Mouse (Mus musculus) liver, embryonic 14.5 days (tissue): ENCODE measurements around the gene Ss18l1. TPM values are rescaled to one million over a fixed set of nuclear protein-coding genes. Genes with fewer than 3 reads are reported as not detected.
A peak's percentile ranks its signal among the peaks of the same experiment; 100 is the strongest.

Experiments
- ATAC-seq: fragments of 200-750 bp; cut with Nextera tagmentation; 2 replicates; pipeline ENCODE4 v1.8.0; 2017; ENCODE audit warnings: moderate number of reproducible peaks, mild to moderate bottlenecking, moderate library complexity; ENCODE audit not compliant: insufficient read depth
- DNase-seq, 3 experiments: peaks; one replicate each; pipeline ENCODE4 v3.0.0-alpha.2; 2012 to 2013; ENCODE audit warnings: low read depth in 3 of 3, low spot score in 3 of 3
- H3K27ac ChIP-seq: fragments of 300-500 bp; sonication (generic); 2 replicates; pipeline ENCODE4 v1.5.1; 2014; ENCODE audit warnings: moderate library complexity, mild to moderate bottlenecking, control low read depth, inconsistent platforms
- H3K27me3 ChIP-seq: fragments of 300-500 bp; sonication (generic); 2 replicates; pipeline ENCODE4 v1.6.1; 2014; ENCODE audit warnings: mild to moderate bottlenecking, low read length, moderate library complexity; ENCODE audit not compliant: control insufficient read depth, insufficient read depth
- H3K36me3 ChIP-seq: fragments of 300-500 bp; sonication (generic); replicated peaks from 2 replicates; pipeline ENCODE4 v1.6.1; 2014; ENCODE audit warnings: low read depth; ENCODE audit not compliant: control insufficient read depth, insufficient read depth
- H3K4me1 ChIP-seq, 2 experiments: fragments of 200-500 bp in 1 of 2; fragments of 300-500 bp in 1 of 2; sonication (generic) in 1 of 2; replicated peaks; 2 replicates each; pipeline ENCODE4 v1.6.1; 2012 to 2014; ENCODE audit warnings: antibody characterized with exemption in 1 of 2, inconsistent platforms in 1 of 2, low read length in 1 of 2; ENCODE audit not compliant: control insufficient read depth in 2 of 2, insufficient read depth in 2 of 2
- H3K4me2 ChIP-seq: fragments of 300-500 bp; sonication (generic); 2 replicates; pipeline ENCODE4 v1.6.1; 2014; ENCODE audit warnings: low read depth, mild to moderate bottlenecking, control low read depth, moderate library complexity
- H3K4me3 ChIP-seq, 2 experiments: fragments of 200-500 bp in 1 of 2; fragments of 300-500 bp in 1 of 2; sonication (generic) in 1 of 2; 2 replicates each; pipeline ENCODE4 v1.5.1; 2012 to 2014; ENCODE audit warnings: low read depth in 2 of 2, low read length in 2 of 2, mild to moderate bottlenecking in 2 of 2, control low read depth in 1 of 2, inconsistent platforms in 1 of 2, moderate library complexity in 1 of 2; ENCODE audit not compliant: insufficient read depth in 1 of 2
- H3K9ac ChIP-seq: fragments of 300-500 bp; sonication (generic); replicated peaks from 2 replicates; pipeline ENCODE4 v1.6.1; 2014; ENCODE audit warnings: mild to moderate bottlenecking, control low read depth, moderate library complexity
- H3K9me3 ChIP-seq: fragments of 300-500 bp; sonication (generic); 2 replicates; pipeline ENCODE4 v1.6.1; 2016; ENCODE audit warnings: low read length, mixed read lengths; ENCODE audit not compliant: control insufficient read depth
- CTCF ChIP-seq: IDR thresholded peaks from 2 replicates; pipeline ENCODE4 v1.5.1; 2016; ENCODE audit warnings: antibody characterized with exemption, low read depth, control low read depth
- EP300 ChIP-seq: IDR thresholded peaks from 2 replicates; pipeline ENCODE4 v1.6.1; 2016; ENCODE audit warnings: antibody characterized with exemption, low read depth
- WGBS: fragments of 180-500 bp; shearing (Covaris S2); extraction: QIAGEN DNeasy Blood & Tissue Kit; methylation state at CpG from one replicate; pipeline ENCODE4 v1.1.7; 2014; ENCODE audit not compliant: insufficient replicate concordance; 5-methylcytosine and 5-hydroxymethylcytosine counted together
- polyA plus RNA-seq, 2 experiments: library from polyadenylated mRNA; depleted of rRNA in 1 of 2; stranded (reverse) in 1 of 2; unstranded in 1 of 2; fragments of >200 nt; fragmentation: Nextera tagmentation in 1 of 2; extraction: Ambion mirVana in 1 of 2; gene quantifications; 2 replicates each; pipeline versions ENCODE4 v1.2.1 to v1.2.3; 2012 to 2014

Ss18l1 gene
- polyA plus RNA-seq, 2 experiments: 0.37 to 1.3 TPM

DNA sequence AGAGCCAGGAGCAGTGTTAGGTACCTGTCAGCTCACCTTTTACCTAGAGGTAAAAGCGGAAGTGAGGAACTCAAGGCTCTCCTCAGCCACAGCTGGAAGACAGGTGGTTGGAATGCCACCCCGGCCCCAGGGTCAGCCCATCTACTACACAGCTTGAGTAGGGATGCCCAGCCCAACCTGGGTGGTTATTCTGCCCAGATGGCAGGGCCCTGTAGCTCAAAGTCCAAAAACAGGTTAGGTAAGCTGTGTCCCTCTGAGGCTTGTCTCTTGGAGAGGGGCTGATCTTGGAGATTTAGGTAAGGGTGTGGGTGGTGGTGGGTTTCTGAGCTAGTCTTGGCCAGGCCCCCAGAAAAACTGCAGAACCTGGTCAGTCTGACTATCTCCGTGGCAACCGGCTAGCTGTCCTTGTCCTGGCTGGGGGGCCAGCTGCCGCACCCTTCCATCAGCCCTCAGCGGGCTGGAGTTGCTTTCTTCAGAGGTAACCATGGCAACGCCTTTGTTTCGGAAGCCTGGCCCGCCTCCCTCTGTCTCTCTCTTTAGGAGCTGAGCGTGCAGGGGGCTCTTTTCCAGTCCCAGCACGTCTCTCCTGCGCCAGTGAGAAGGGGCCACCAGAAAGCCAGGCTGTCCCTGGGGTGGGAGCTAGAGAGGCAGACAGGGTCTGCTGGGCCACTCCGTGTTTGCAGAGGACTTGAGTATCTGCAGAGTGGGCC is 75.3 kb downstream of the Ss18l1 start:
- ATAC-seq (no peak), DNase-seq (no peak)
- H3K4me1 ChIP-seq: peaks cover 11% of the 10 kb centered on the region in 2 experiments
- no peaks in the 10 kb centered on the region for H3K36me3 ChIP-seq
- no peak for TF ChIP-seq CTCF
- TF ChIP-seq EP300: no peak
- peaks cover 3% of the 10 kb centered on the region; the same call in 1 of the 2 replicates for H3K27me3 ChIP-seq
- WGBS: 20% methylated on average over 13 of the region's 13 CpGs
- H3K9ac ChIP-seq: no peak overlapping the region
- no peak overlapping the region for H3K4me3 ChIP-seq
- H3K9me3 ChIP-seq: no peaks in the 10 kb centered on the region
- peak overlapping the region; percentile 98; the same call in 1 of the 2 replicates for H3K4me2 ChIP-seq
- H3K27ac ChIP-seq: no peak overlapping the region

DNA sequence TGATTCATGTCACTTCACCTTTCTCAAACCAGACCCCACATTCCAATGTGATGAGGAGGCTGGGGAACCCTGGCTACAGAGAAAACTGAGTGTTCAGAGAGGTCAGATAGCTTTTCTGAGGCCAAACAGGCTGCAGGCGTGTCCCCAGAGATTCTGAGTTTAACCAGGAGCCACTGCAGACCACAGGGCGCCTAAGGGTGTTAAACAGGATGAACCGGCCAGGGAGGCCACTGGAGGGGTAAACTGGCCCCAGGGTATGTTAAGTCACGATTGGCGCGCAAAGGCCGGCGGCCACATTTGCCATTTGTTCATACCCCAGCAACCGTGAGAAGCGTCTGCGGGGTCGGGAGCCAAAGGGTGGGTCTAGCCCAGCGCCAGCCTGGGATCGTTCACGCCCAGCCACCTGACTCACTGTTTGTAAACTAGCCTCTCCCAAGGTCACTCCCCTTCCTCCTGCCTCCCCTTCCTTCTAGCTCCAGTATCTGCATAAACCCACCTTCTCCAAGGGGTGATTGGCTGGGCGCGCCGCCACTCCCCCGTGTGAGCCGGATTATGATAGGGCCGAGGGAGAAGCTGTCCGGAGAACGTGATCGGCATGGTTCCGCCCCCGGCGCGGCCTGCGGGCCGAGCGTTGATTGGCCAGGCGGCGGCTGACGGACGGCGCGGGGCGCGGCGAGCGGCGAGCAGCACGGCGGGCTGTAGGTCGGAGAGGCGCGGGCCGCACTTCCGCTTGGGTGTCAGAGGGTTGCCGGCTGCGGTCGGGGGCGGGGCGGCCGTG is 76.5 kb downstream of the Ss18l1 start, which contains the start of gene Osbpl2:
Gene Osbpl2, plus strand, starts transcription at position 646 of the 778 bp plus-strand sequence.
- Histone ChIP-seq H3K27ac (peak within 1 kb of the TSS; percentile 50), H3K36me3 (no peaks in the 10 kb centered on the region), H3K4me1 (peaks cover 11% of the 10 kb centered on the region in 2 experiments), H3K4me3 (peak within 1 kb of the TSS; percentile 85 to 87), H3K9me3 (no peaks in the 10 kb centered on the region), H3K4me2 (peak within 1 kb of the TSS; percentile 98), H3K27me3 (peaks cover 3% of the 10 kb centered on the region; the same call in 1 of the 2 replicates), H3K9ac (peak within 1 kb of the TSS; percentile 88)
- no peak for TF ChIP-seq EP300
- ATAC-seq (peak; percentile 98), DNase-seq (peak; percentile 97 to 98 (median 98))
- under 1% methylated on average over 54 of the region's 55 CpGs for WGBS

Other genes with a start within 250 kb of the Ss18l1 start
- 4.3 and 5.7 TPM in 2 replicates for gene Taf4, start 65.9 kb upstream of the Ss18l1 start, polyA plus RNA-seq (2012; rRNA removed)
- 2.1 and 2.3 TPM in 2 replicates for gene Taf4, start 65.9 kb upstream of the Ss18l1 start, polyA plus RNA-seq (2014; fragmentation: Nextera tagmentation; extraction: Ambion mirVana)
- 6.0 and 10.7 TPM in 2 replicates for gene Lsm14b, start 17.5 kb upstream of the Ss18l1 start, polyA plus RNA-seq (2012; rRNA removed)
- gene Lsm14b, start 17.5 kb upstream of the Ss18l1 start, polyA plus RNA-seq (2014; fragmentation: Nextera tagmentation; extraction: Ambion mirVana): 1.5 and 1.7 TPM in 2 replicates
- 115 and 150 TPM in 2 replicates for gene Psma7, start 76 bp upstream of the Ss18l1 start, polyA plus RNA-seq (2012; rRNA removed)
- 310 and 347 TPM in 2 replicates for gene Psma7, start 76 bp upstream of the Ss18l1 start, polyA plus RNA-seq (2014; fragmentation: Nextera tagmentation; extraction: Ambion mirVana)
- gene Mtg2, start 28.1 kb downstream of the Ss18l1 start, polyA plus RNA-seq (2012; rRNA removed): 7.7 and 8.5 TPM in 2 replicates
- 9.9 and 10.7 TPM in 2 replicates for gene Mtg2, start 28.1 kb downstream of the Ss18l1 start, polyA plus RNA-seq (2014; fragmentation: Nextera tagmentation; extraction: Ambion mirVana)
- gene Hrh3, start 62.0 kb downstream of the Ss18l1 start, polyA plus RNA-seq (2012; rRNA removed): 0.02 TPM in 1 of 2 replicates, not detected in the other
- gene Hrh3, start 62.0 kb downstream of the Ss18l1 start, polyA plus RNA-seq (2014; fragmentation: Nextera tagmentation; extraction: Ambion mirVana): not detected in 2 replicates
- gene Osbpl2, start 76.8 kb downstream of the Ss18l1 start, polyA plus RNA-seq (2012; rRNA removed): 3.3 and 4.4 TPM in 2 replicates
- 7.9 and 8.4 TPM in 2 replicates for gene Osbpl2, start 76.8 kb downstream of the Ss18l1 start, polyA plus RNA-seq (2014; fragmentation: Nextera tagmentation; extraction: Ambion mirVana)
- gene Adrm1, start 129.0 kb downstream of the Ss18l1 start, polyA plus RNA-seq (2012; rRNA removed): 51.7 and 53.3 TPM in 2 replicates
- 77.8 and 80.5 TPM in 2 replicates for gene Adrm1, start 129.0 kb downstream of the Ss18l1 start, polyA plus RNA-seq (2014; fragmentation: Nextera tagmentation; extraction: Ambion mirVana)
- gene Lama5, start 183.3 kb downstream of the Ss18l1 start, polyA plus RNA-seq (2012; rRNA removed): 2.7 and 2.9 TPM in 2 replicates
- gene Lama5, start 183.3 kb downstream of the Ss18l1 start, polyA plus RNA-seq (2014; fragmentation: Nextera tagmentation; extraction: Ambion mirVana): 1.7 and 1.9 TPM in 2 replicates
- 1,402 and 1,840 TPM in 2 replicates for gene Rps21, start 214.9 kb downstream of the Ss18l1 start, polyA plus RNA-seq (2012; rRNA removed)
- gene Rps21, start 214.9 kb downstream of the Ss18l1 start, polyA plus RNA-seq (2014; fragmentation: Nextera tagmentation; extraction: Ambion mirVana): 511 and 539 TPM in 2 replicates
- 4.9 and 5.6 TPM in 2 replicates for gene Cables2, start 231.0 kb downstream of the Ss18l1 start, polyA plus RNA-seq (2012; rRNA removed)
- 3.3 and 4.9 TPM in 2 replicates for gene Cables2, start 231.0 kb downstream of the Ss18l1 start, polyA plus RNA-seq (2014; fragmentation: Nextera tagmentation; extraction: Ambion mirVana)
- 0.02 TPM in 2 replicates for gene Rbbp8nl, start 247.4 kb downstream of the Ss18l1 start, polyA plus RNA-seq (2012; rRNA removed)
- gene Rbbp8nl, start 247.4 kb downstream of the Ss18l1 start, polyA plus RNA-seq (2014; fragmentation: Nextera tagmentation; extraction: Ambion mirVana): not detected in 2 replicates